Mouse (Mus musculus) stomach, postnatal 0 days (tissue): ENCODE measurements around the gene Grb14.

Source experiments
- CTCF ChIP-seq: IDR thresholded peaks from 2 replicates; pipeline ENCODE4 v1.5.1; 2016; ENCODE audit warnings: antibody characterized with exemption, low read depth, mild to moderate bottlenecking, moderate library complexity
- EP300 ChIP-seq: optimal IDR thresholded peaks from 2 replicates; pipeline ENCODE3; 2016; ENCODE audit warnings: antibody characterized with exemption

GRCm38 (mm10) chr2:64948418-64949169 is 76.2 kb downstream of the Grb14 start:
- TF ChIP-seq CTCF = peak; percentile 82
- TF ChIP-seq EP300 = no peak
